Mouse (Mus musculus): ENCODE results near the gene Mlxip. TPM values are rescaled to one million over a fixed set of nuclear protein-coding genes. Genes with fewer than 3 reads are reported as not detected.

Gene Mlxip
- polyA plus RNA-seq (2015; fragmentation: Nextera tagmentation; extraction: Ambion mirVana), result 12.3 and 12.4 TPM in 2 replicates

DNA sequence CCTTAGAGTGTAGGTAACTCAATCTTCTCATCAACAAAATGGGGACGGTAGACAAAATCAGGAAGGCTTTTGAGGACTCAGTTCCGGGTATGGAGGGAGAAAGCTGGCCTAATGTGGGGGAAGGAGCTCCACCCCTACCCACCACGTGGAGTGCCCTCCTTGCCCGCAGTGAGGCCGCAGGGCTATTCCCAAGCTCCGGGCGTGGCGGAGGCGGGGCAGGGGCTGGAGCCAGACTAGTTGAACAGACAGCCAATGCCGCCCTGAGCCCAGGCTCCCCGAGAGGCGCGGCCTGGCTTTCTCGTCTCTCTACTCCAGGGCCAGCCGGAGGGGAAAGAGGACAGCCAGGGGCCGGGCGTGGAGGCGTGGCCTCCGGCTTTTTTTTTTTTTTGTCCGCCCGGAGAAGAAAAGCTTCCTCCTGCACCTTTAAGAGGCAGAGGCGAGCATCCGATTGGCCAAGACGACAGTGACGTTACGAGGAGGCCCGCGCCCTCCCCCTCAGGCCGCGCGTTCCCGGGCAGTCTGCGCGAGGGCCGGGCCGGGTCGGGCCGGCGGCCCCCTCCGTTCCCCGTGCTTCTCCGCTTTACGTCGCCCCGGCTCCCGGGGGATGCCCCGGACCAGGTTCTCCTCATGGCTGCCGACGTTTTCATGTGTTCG lies at the start of gene Mlxip:
Gene Mlxip (plus strand): TSS at position 496 of the 654 bp plus-strand sequence.
- H3K9me3 ChIP-seq (replicated peaks; ENCODE audit: control insufficient read depth, low read length), result no peaks in the 10 kb centered on the region
- H3K36me3 ChIP-seq (ENCODE audit: control insufficient read depth, insufficient read depth), result no peaks in the 10 kb centered on the region
- ATAC-seq (replicated peaks; ENCODE audit: extremely low read depth, insufficient read depth, low FRiP score), result peak; percentile 98
- peak within 1 kb of the TSS; percentile 95 for H3K9ac ChIP-seq (ENCODE audit: low read length)
- WGBS, result 0% methylated on average over 47 of the region's 50 CpGs
- H3K4me3 ChIP-seq (ENCODE audit: low read length), result peak within 1 kb of the TSS; percentile 97
- H3K4me1 ChIP-seq (ENCODE audit: control insufficient read depth, insufficient read depth, low read length), result peaks cover 46% of the 10 kb centered on the region
- H3K4me2 ChIP-seq (ENCODE audit: low read depth, low read length), result peak within 1 kb of the TSS; percentile 88
- peak within 1 kb of the TSS; percentile 94 for H3K27ac ChIP-seq (ENCODE audit: low read length)
- H3K27me3 ChIP-seq (ENCODE audit: control insufficient read depth, insufficient read depth, low read length), result no peaks in the 10 kb centered on the region

- peak overlapping the region; percentile 99 for H3K27ac ChIP-seq (ENCODE audit: low read length)
- H3K4me3 ChIP-seq (ENCODE audit: low read length), result peak overlapping the region; percentile 89
- no peaks in the 10 kb centered on the region for H3K36me3 ChIP-seq (ENCODE audit: control insufficient read depth, insufficient read depth)
- peak overlapping the region; percentile 69 for H3K4me2 ChIP-seq (ENCODE audit: low read depth, low read length)
- peak; percentile 47 for ATAC-seq (replicated peaks; ENCODE audit: extremely low read depth, insufficient read depth, low FRiP score)
- WGBS, result under 1% methylated on average over 85 of the region's 87 CpGs
- H3K9me3 ChIP-seq (replicated peaks; ENCODE audit: control insufficient read depth, low read length), result no peaks in the 10 kb centered on the region
- H3K9ac ChIP-seq (ENCODE audit: low read length), result peak overlapping the region; percentile 98
- peaks cover 26% of the 10 kb centered on the region for H3K4me1 ChIP-seq (ENCODE audit: control insufficient read depth, insufficient read depth, low read length)
- H3K27me3 ChIP-seq (ENCODE audit: control insufficient read depth, insufficient read depth, low read length), result no peaks in the 10 kb centered on the region
These were observed 49.4 kb upstream of the Mlxip start for GRCm38 (mm10) chr5:123344963-123345852.

GRCm38 (mm10) chr5:123345853-123346654 lies 48.5 kb upstream of the Mlxip start:
- H3K4me3 ChIP-seq (ENCODE audit: low read length), result peak overlapping the region; percentile 89
- H3K27me3 ChIP-seq (ENCODE audit: control insufficient read depth, insufficient read depth, low read length), result no peaks in the 10 kb centered on the region
- peak; percentile 21 for ATAC-seq (replicated peaks; ENCODE audit: extremely low read depth, insufficient read depth, low FRiP score)
- H3K9me3 ChIP-seq (replicated peaks; ENCODE audit: control insufficient read depth, low read length), result no peaks in the 10 kb centered on the region
- peak overlapping the region; percentile 69 for H3K4me2 ChIP-seq (ENCODE audit: low read depth, low read length)
- H3K36me3 ChIP-seq (ENCODE audit: control insufficient read depth, insufficient read depth), result no peaks in the 10 kb centered on the region
- H3K9ac ChIP-seq (ENCODE audit: low read length), result peak overlapping the region; percentile 98
- peaks cover 33% of the 10 kb centered on the region for H3K4me1 ChIP-seq (ENCODE audit: control insufficient read depth, insufficient read depth, low read length)
- 1% methylated on average over 22 of the region's 22 CpGs for WGBS
- peak overlapping the region; percentile 99 for H3K27ac ChIP-seq (ENCODE audit: low read length)

DNA sequence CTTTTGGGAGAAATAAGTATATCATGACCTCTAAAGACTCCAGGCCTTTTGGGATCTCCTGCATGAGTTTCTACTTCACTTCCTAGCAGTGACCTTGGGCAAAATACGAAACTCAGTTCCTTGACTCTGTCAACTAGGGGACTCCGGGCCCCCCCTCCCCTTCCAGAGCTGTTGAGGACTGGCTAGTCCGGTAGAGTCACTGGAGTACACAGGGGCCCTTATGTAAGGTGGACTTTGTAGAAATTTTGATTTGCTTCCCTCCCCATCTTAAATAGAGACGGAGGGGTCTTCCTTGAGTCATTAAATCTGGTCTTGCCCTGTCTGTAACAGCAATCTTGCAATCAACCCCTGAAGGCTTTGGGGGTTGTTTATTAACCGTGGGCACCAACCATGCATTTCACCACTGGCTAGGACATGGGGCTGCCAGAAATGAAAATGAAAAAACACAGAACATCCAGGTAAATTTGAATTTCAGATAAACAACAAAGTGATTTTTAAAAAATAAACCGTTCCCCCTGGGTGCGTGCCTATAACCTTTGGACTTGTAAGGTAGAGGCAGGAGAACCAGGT lies 47.8 kb upstream of the Mlxip start:
- Histone ChIP-seq H3K4me2 (ENCODE audit: low read depth, low read length) (peak overlapping the region; percentile 69), H3K27me3 (ENCODE audit: control insufficient read depth, insufficient read depth, low read length) (no peaks in the 10 kb centered on the region), H3K27ac (ENCODE audit: low read length) (peak overlapping the region; percentile 99), H3K4me1 (ENCODE audit: control insufficient read depth, insufficient read depth, low read length) (peaks cover 33% of the 10 kb centered on the region), H3K9me3 (replicated peaks; ENCODE audit: control insufficient read depth, low read length) (no peaks in the 10 kb centered on the region), H3K4me3 (ENCODE audit: low read length) (peak overlapping the region; percentile 89), H3K9ac (ENCODE audit: low read length) (peak overlapping the region; percentile 98), H3K36me3 (ENCODE audit: control insufficient read depth, insufficient read depth) (no peaks in the 10 kb centered on the region)
- no peak for ATAC-seq (replicated peaks; ENCODE audit: extremely low read depth, insufficient read depth, low FRiP score)
- 65% methylated on average over 7 of the region's 7 CpGs for WGBS

GRCm38 (mm10) chr5:123347985-123348384 lies 46.6 kb upstream of the Mlxip start:
- Histone ChIP-seq H3K4me2 (ENCODE audit: low read depth, low read length) (no peak overlapping the region), H3K36me3 (ENCODE audit: control insufficient read depth, insufficient read depth) (no peaks in the 10 kb centered on the region), H3K4me1 (ENCODE audit: control insufficient read depth, insufficient read depth, low read length) (peaks cover 37% of the 10 kb centered on the region), H3K9ac (ENCODE audit: low read length) (no peak overlapping the region), H3K27ac (ENCODE audit: low read length) (no peak overlapping the region), H3K9me3 (replicated peaks; ENCODE audit: control insufficient read depth, low read length) (no peaks in the 10 kb centered on the region), H3K27me3 (ENCODE audit: control insufficient read depth, insufficient read depth, low read length) (no peaks in the 10 kb centered on the region), H3K4me3 (ENCODE audit: low read length) (no peak overlapping the region)
- no peak for ATAC-seq (replicated peaks; ENCODE audit: extremely low read depth, insufficient read depth, low FRiP score)
- WGBS, result 82% methylated on average over 2 of the region's 2 CpGs

GRCm38 (mm10) chr5:123350386-123350785 lies 44.2 kb upstream of the Mlxip start:
- Histone ChIP-seq H3K4me2 (ENCODE audit: low read depth, low read length) (no peak overlapping the region), H3K9ac (ENCODE audit: low read length) (no peak overlapping the region), H3K4me1 (ENCODE audit: control insufficient read depth, insufficient read depth, low read length) (peaks cover 36% of the 10 kb centered on the region), H3K9me3 (replicated peaks; ENCODE audit: control insufficient read depth, low read length) (no peaks in the 10 kb centered on the region), H3K4me3 (ENCODE audit: low read length) (no peak overlapping the region), H3K27ac (ENCODE audit: low read length) (peak overlapping the region; percentile 54), H3K27me3 (ENCODE audit: control insufficient read depth, insufficient read depth, low read length) (no peaks in the 10 kb centered on the region), H3K36me3 (ENCODE audit: control insufficient read depth, insufficient read depth) (no peaks in the 10 kb centered on the region)
- no peak for ATAC-seq (replicated peaks; ENCODE audit: extremely low read depth, insufficient read depth, low FRiP score)
- 42% methylated on average over 10 of the region's 10 CpGs for WGBS

- peaks cover 30% of the 10 kb centered on the region for H3K36me3 ChIP-seq (ENCODE audit: control insufficient read depth, insufficient read depth)
- no peak overlapping the region for H3K9ac ChIP-seq (ENCODE audit: low read length)
- no peak for ATAC-seq (replicated peaks; ENCODE audit: extremely low read depth, insufficient read depth, low FRiP score)
- no peak overlapping the region for H3K4me3 ChIP-seq (ENCODE audit: low read length)
- H3K27me3 ChIP-seq (ENCODE audit: control insufficient read depth, insufficient read depth, low read length), result no peaks in the 10 kb centered on the region
- H3K27ac ChIP-seq (ENCODE audit: low read length), result no peak overlapping the region
- no peaks in the 10 kb centered on the region for H3K9me3 ChIP-seq (replicated peaks; ENCODE audit: control insufficient read depth, low read length)
- H3K4me2 ChIP-seq (ENCODE audit: low read depth, low read length), result no peak overlapping the region
- WGBS, result 79% methylated on average over 11 of the region's 11 CpGs
- peaks cover 8% of the 10 kb centered on the region for H3K4me1 ChIP-seq (ENCODE audit: control insufficient read depth, insufficient read depth, low read length)
These were observed 38.7 kb upstream of the Mlxip start for GRCm38 (mm10) chr5:123355918-123356317.

GRCm38 (mm10) chr5:123357253-123357652 lies 37.3 kb upstream of the Mlxip start:
- H3K9ac ChIP-seq (ENCODE audit: low read length), result no peak overlapping the region
- ATAC-seq (replicated peaks; ENCODE audit: extremely low read depth, insufficient read depth, low FRiP score), result no peak
- no peaks in the 10 kb centered on the region for H3K9me3 ChIP-seq (replicated peaks; ENCODE audit: control insufficient read depth, low read length)
- H3K4me2 ChIP-seq (ENCODE audit: low read depth, low read length), result no peak overlapping the region
- H3K36me3 ChIP-seq (ENCODE audit: control insufficient read depth, insufficient read depth), result peaks cover 42% of the 10 kb centered on the region
- 87% methylated on average over 4 of the region's 4 CpGs for WGBS
- peaks cover 8% of the 10 kb centered on the region for H3K4me1 ChIP-seq (ENCODE audit: control insufficient read depth, insufficient read depth, low read length)
- no peak overlapping the region for H3K27ac ChIP-seq (ENCODE audit: low read length)
- no peaks in the 10 kb centered on the region for H3K27me3 ChIP-seq (ENCODE audit: control insufficient read depth, insufficient read depth, low read length)
- no peak overlapping the region for H3K4me3 ChIP-seq (ENCODE audit: low read length)
